Mouse (Mus musculus) kidney, postnatal 36 days (tissue): Measurements from ENCODE around the gene Gm37240.
"Not testable (repeated sequence)": the region's sequence is repeated elsewhere in the genome, so short reads cannot be mapped to it uniquely, and the experiment has no call there.

Experiments
- DNase-seq, 2 experiments: peaks; one replicate each; pipeline ENCODE4 v3.0.0; 2021 to 2022; ENCODE audit warnings: mixed read lengths in 2 of 2

Gm37240 gene

DNA sequence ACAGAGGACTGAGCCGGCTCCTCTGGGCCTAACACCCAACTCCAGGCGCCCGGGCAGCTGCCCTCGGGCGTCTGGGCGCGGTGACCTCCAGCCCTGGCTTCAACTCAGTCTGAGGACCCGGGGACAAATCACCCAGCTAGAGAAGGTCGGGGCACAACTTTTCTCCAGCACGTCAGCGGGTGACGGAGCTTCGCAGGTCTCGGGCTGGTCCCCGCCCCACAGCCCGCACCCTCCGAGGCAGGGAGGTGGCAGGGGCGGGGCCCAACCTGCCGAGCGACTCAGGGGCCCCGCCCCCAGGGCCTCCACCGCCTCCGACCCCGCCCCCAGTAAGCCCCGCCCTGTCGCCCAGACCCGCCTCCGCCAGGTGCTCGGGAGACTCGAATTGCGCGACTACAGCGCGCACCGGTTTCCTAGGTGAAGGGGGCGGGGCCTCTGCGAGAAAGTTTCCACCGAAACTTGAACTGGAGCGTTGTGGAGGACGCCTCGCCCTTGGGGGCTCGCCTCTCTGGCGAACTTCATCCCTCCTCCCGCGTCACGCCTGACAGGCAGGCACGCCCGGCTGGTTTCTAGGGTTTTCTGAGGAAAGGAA is at the start of gene Gm37240, which contains the start of gene Glt28d2:
Gene Gm37240, minus strand, starts transcription at position 280 of the 589 bp plus-strand sequence.
Gene Glt28d2, minus strand, starts transcription at position 278 of the 589 bp plus-strand sequence.
- DNase-seq = peak; percentile 96 to 97

DNA sequence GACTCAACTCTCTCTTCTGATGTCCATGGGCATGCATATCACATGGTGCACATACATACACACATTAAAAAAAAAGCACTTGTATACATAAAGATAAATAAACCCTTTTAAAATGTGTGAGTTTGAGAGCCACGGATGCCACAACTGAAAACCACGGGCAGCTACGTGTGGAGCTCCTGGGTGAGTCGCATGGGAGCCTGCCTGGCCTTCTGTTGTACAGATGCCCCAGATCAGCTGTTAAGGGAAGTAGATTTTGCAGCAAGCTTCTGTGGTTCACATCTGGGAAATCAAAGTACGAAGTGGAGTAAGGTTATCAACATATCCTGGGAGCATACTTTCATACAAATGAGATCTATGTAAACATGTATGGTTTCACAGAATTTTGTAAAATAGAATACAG is 46.3 kb upstream of the Gm37240 start:
- no peak for DNase-seq

- DNase-seq = no peak
These were observed 44.5 kb upstream of the Gm37240 start for GRCm38 (mm10) chr3:85931859-85932258.

- DNase-seq = no peak
These were observed 43.4 kb upstream of the Gm37240 start for GRCm38 (mm10) chr3:85930671-85931255.

GRCm38 (mm10) chr3:85929711-85930110 is 42.4 kb upstream of the Gm37240 start:
- DNase-seq = no peak

- DNase-seq = no peak
These were observed 40.9 kb upstream of the Gm37240 start for GRCm38 (mm10) chr3:85928140-85928611.

GRCm38 (mm10) chr3:85927296-85927695 is 40.0 kb upstream of the Gm37240 start:
- no peak for DNase-seq

GRCm38 (mm10) chr3:85923954-85924945 is 36.9 kb upstream of the Gm37240 start:
- peak; percentile 79 to 95 for DNase-seq

DNA sequence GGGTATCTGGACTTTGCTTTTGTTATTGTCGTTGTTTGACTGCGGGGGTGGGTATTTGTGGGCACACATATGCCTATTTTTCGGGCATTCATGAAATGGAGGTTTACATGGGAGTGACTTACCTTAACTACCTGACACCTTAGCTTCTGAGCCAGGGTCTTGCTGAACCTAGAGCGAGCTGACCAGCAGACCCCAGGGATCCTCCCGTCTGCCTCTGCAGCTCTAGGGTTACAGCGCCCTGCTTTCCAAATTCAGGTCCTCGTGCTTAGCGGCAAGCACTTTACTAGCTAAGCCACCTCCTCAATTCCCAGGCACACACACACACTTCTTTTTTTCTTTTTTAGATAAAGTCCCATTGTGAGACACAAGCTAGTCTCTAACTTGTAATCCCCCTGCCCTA is 36.0 kb upstream of the Gm37240 start:
- no peak for DNase-seq

- peak; percentile 83 to 86 for DNase-seq
These were observed 35.0 kb upstream of the Gm37240 start for GRCm38 (mm10) chr3:85922331-85922730.

DNA sequence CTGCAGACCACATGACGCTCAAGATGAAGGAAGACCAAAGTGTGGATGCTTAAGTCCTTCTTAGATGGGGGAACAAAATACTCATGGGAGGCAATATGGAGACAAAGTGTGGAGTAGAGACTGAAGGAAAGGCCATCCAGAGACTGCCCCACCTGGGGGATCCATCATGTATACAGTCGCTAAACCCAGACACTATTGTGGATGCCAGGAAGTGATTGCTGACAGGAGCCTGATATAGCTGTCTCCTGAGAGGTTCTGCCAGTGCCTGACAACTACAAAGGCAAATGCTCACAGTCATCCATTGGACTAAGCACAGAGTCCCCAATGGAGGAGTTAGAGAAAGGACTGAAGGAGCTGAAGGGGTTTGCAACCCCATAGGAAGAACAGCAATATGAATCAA is 33.4 kb upstream of the Gm37240 start:
- not testable (repeated sequence) for DNase-seq

DNA sequence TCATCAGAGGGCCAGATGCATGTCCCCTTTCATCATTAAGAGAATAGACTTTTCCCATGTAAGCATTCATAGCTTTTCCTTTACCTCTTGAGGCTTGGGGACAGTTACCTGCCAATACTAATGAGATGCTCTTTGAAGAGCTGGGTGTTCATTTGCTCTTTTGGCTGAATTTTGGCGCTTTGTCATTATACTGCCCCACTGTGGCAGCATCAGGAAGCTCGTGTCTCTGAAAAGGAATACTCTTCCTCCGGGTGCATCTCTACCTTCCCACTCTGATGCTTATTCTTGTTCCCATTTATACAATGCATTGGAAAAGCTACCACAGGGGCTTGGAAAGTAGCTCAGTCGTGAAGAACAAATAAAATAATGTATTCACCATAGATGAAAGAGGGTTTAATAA is 30.3 kb upstream of the Gm37240 start:
- peak; percentile 19 to 71 for DNase-seq

DNA sequence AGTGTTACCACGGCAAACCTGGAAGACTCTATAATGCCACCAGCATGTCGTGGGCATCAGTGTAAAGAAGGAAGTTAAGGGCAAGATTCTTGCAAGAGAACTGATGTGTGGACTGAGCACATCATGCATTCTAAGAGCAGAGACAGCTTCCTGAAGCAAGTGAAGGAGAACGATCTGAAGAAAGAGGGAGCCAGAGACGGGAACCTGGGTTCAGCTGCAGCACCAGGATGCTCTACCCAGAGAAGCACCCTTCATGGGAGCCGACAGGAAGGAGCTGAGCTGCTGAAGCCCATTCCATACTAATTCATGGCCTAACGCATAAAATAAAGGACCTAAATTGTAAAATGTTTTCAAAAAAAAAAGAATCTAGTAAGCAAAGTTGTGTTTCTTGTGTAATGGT is 27.5 kb upstream of the Gm37240 start:
- no peak for DNase-seq

GRCm38 (mm10) chr3:85907136-85907535 is 19.8 kb upstream of the Gm37240 start:
- DNase-seq = no peak

GRCm38 (mm10) chr3:85904371-85904770 is 17.1 kb upstream of the Gm37240 start:
- DNase-seq = peak; percentile 25 to 30

GRCm38 (mm10) chr3:85895020-85895419 is 7.7 kb upstream of the Gm37240 start:
- no peak for DNase-seq

- no peak for DNase-seq
These were observed 4.3 kb upstream of the Gm37240 start for GRCm38 (mm10) chr3:85891571-85891970.

- DNase-seq = peak; percentile 71 to 78
These were observed 928 bp upstream of the Gm37240 start for GRCm38 (mm10) chr3:85888221-85888671.

GRCm38 (mm10) chr3:85886636-85887238 is 581 bp downstream of the Gm37240 start:
- peak; percentile 24 to 25 for DNase-seq

- DNase-seq = no peak
These were observed 1.4 kb downstream of the Gm37240 start for GRCm38 (mm10) chr3:85885906-85886305.

DNA sequence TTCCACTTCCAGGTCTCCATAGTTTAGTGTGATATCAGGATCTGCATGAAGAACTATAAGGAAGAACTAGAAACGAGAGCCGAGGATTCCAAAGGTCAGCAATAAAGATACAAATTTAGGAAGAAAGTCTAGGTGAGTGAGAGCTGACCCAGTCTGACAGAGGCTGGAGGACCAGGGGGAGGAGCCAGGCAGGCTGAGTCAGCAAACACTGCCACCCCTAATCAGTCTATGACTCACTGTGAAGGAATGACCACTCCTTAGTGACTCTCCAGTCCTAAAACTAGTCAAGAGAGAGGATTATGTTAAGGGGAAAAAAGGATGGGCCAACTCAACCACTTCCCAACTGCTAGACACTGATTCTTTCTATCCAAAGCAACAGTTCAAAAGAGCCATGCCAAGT is 6.6 kb downstream of the Gm37240 start:
- DNase-seq = peak in 1 of 2 experiments; percentile 38

DNA sequence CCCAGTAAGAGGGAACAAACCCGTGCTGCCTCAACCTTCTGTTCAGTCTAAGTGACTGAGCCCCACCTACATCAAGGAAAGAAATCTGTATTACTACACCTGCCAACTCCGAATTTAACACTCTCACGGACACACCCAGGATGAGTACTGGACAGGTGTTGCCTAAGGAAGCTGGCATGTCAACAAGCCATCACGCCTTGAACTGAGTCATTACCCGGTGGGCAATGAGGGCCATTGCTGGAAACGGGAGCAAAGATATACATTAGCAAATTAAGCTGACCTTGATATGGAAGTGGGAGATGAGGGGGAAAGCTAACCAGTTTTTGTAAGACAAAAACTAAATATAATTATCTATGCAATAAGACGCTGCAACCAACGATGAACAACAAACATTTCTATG is 7.2 kb downstream of the Gm37240 start:
- no peak for DNase-seq

GRCm38 (mm10) chr3:85878911-85879310 is 8.4 kb downstream of the Gm37240 start:
- peak; percentile 10 to 21 for DNase-seq
